7 mouse cellular contexts compared by ENCODE assay signal in the genomic region with DNA sequence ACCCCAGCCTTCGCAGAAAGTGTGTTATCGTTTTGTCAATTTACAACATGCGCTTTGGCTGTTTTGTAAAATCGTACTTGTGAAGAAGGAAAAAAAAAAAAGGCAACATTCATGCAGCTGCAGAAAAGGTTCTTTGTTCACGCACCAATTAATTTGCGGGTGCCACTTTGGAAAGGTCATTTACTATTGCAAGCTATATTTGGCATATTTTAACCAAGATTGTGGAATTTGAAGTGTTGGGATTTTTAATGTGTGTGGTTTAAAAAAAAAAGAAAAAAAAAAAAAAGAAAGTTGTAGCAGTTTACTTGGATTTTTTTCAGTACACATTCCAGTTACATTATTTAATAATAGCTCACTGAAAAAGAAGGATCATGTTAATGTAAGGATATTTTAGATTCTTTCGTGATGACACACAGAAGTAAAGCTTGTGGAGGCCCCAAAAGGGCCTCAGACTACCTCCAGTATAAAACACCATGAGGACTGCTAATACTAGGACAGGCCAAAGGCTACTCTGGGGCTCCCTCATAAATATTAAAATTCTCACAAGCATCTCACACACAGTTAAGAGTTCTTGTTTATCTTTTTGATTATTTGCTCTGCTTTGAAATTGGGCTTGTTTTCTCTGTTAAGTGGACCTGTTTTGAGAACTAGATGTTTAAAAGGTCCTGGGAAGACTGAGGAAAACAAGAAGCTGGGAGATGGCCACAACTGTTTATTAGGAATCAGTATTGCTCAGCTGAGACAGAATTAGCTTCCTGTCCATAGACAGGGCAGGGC. TPM values are rescaled to one million over a fixed set of nuclear protein-coding genes. Genes with fewer than 3 reads are reported as not detected.
DNase-seq lines count a peak whose midpoint lies in the region; ATAC-seq and TF ChIP-seq lines count a peak whose summit lies in the region.

No protein-coding gene starts in this region.

- H3K4me3 ChIP-seq in testis, adult 2 months (ENCODE audit: control insufficient read depth, low read depth, low read length): peak overlapping the region; percentile 86
- peak overlapping the region; percentile 80 for H3K4me3 ChIP-seq in forebrain, embryonic 13.5 days
- H3K4me3 ChIP-seq in liver, embryonic 11.5 days (ENCODE audit: low read depth, low read length): peak overlapping the region; percentile 75

- H3K36me3 ChIP-seq in testis, adult 2 months (ENCODE audit: control insufficient read depth, insufficient read depth, low read length): no peaks in the 10 kb centered on the region
- H3K36me3 ChIP-seq in forebrain, embryonic 13.5 days (ENCODE audit: poor library complexity, severe bottlenecking): no peaks in the 10 kb centered on the region
- H3K36me3 ChIP-seq in liver, embryonic 11.5 days (ENCODE audit: control insufficient read depth, insufficient read depth, low read length): no peaks in the 10 kb centered on the region

- TF ChIP-seq CTCF in testis, adult 2 months (IDR thresholded peaks at IDR 0.05; ENCODE audit: control insufficient read depth, insufficient read depth, insufficient replicate concordance, low read depth, low read length): no peak

- peak overlapping the region; percentile 93 for H3K9ac ChIP-seq in forebrain, embryonic 13.5 days
- H3K9ac ChIP-seq in liver, embryonic 11.5 days (ENCODE audit: low read depth, low read length): peak overlapping the region; percentile 88

- H3K27me3 ChIP-seq in testis, adult 2 months (ENCODE audit: control insufficient read depth, insufficient read depth, low read length): no peaks in the 10 kb centered on the region
- no peaks in the 10 kb centered on the region for H3K27me3 ChIP-seq in forebrain, embryonic 13.5 days
- 0 out of 2 replicates have a peak, but pooled peaks cover 3% of the 10 kb centered on the region for H3K27me3 ChIP-seq in liver, embryonic 11.5 days (replicated peaks; ENCODE audit: control insufficient read depth, insufficient read depth, low read length)

- ATAC-seq in forebrain, embryonic 13.5 days: no peak
- no peak for ATAC-seq in liver, embryonic 11.5 days (replicated peaks; ENCODE audit: low FRiP score)

- TF ChIP-seq POLR2A in testis, adult 2 months (IDR thresholded peaks at IDR 0.05; ENCODE audit: control insufficient read depth, low read depth, low read length): no peak

- no peak for DNase-seq in testis, postnatal 14 days (ENCODE audit: low spot score)
- DNase-seq in liver, embryonic 11.5 days (ENCODE audit: low spot score): no peak
- DNase-seq in ovary, postnatal 14 days (ENCODE audit: low spot score): no peak
- DNase-seq in right cerebral cortex, postnatal 25 days: no peak
- no peak for DNase-seq in thymus, postnatal 10 days (ENCODE audit: low spot score in 2 of 2)

- H3K4me1 ChIP-seq in testis, adult 2 months (ENCODE audit: control insufficient read depth, insufficient read depth, low read length): peaks cover 5% of the 10 kb centered on the region
- peaks cover 19% of the 10 kb centered on the region for H3K4me1 ChIP-seq in forebrain, embryonic 13.5 days
- no peaks in the 10 kb centered on the region; the same call in none of the 2 replicates for H3K4me1 ChIP-seq in liver, embryonic 11.5 days (replicated peaks; ENCODE audit: control insufficient read depth, insufficient read depth, low read length)

- H3K9me3 ChIP-seq in forebrain, embryonic 13.5 days (replicated peaks): no peaks in the 10 kb centered on the region
- H3K9me3 ChIP-seq in liver, embryonic 11.5 days (ENCODE audit: control insufficient read depth, low read length): no peaks in the 10 kb centered on the region

- H3K27ac ChIP-seq in testis, adult 2 months (ENCODE audit: control insufficient read depth, insufficient read depth, low read depth, low read length): no peak overlapping the region
- H3K27ac ChIP-seq in forebrain, embryonic 13.5 days: peak overlapping the region; percentile 99
- H3K27ac ChIP-seq in liver, embryonic 11.5 days (ENCODE audit: low read depth, low read length): peak overlapping the region; percentile 81

- H3K4me2 ChIP-seq in forebrain, embryonic 13.5 days: peak overlapping the region; percentile 74
- peak overlapping the region; percentile 83 for H3K4me2 ChIP-seq in liver, embryonic 11.5 days

- WGBS in forebrain, embryonic 13.5 days: under 1% methylated on average over 7 of the region's 7 CpGs
- WGBS in liver, embryonic 11.5 days: 8% methylated on average over 7 of the region's 7 CpGs

RNA-seq across cellular contexts. Expression of gene Rhobtb3, which starts 0.5 kb away (rescaled TPM):
- 15.1 and 39.3 TPM in 2 replicates for polyA plus RNA-seq in testis, adult 2 months (2012; rRNA removed)
- 38.3 and 38.7 TPM in 2 replicates for polyA plus RNA-seq in forebrain, embryonic 13.5 days (2015; fragmentation: Nextera tagmentation; extraction: Ambion mirVana)
- polyA plus RNA-seq in liver, embryonic 11.5 days (2014; fragmentation: Nextera tagmentation; extraction: Ambion mirVana): 18.7 and 19.2 TPM in 2 replicates

RNA-seq across cellular contexts. Expression of gene Spata9, which starts 22.7 kb away (rescaled TPM):
- polyA plus RNA-seq in testis, adult 2 months (2012; rRNA removed): 94.7 and 110 TPM in 2 replicates
- polyA plus RNA-seq in forebrain, embryonic 13.5 days (2015; fragmentation: Nextera tagmentation; extraction: Ambion mirVana): 1.2 and 1.8 TPM in 2 replicates
- polyA plus RNA-seq in liver, embryonic 11.5 days (2014; fragmentation: Nextera tagmentation; extraction: Ambion mirVana): 0.52 and 0.53 TPM in 2 replicates

Comparison
In these comparisons a context has a peak if more than half of its experiments do, and no peak if none do; other contexts are left out.
1. RNA of gene Spata9, which starts 22.7 kb away (polyA plus RNA-seq): 94.7 to 110 TPM in testis, adult 2 months; 1.2 to 1.8 TPM in forebrain, embryonic 13.5 days and 0.52 to 0.53 TPM in liver, embryonic 11.5 days; every median in the first group is over 10 times any median in the second.
2. Peak in every context shown above with its lines, with median percentiles within 50 percentile points of each other: H3K4me3 ChIP-seq.